ENCODE assay signal across 21 mouse cellular contexts in the genomic region with DNA sequence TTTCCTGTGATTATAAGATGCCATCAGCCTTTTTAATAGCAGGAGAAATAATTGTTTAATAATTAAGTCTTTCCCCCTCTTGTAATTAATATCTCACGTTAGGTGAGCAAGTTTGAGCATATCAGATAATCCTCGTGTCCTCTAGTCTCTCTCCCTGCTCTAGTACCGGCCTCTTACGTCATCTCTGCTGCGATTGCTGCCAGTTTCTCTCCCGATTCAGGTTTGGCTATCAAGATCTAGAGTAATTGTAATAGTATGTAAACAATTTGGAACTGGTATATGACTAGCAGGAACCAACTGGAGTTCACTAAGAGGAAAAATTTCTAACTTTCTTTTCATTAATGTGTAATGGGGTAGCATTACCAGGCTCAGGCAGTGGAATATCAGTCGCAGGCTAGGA. TPM values are rescaled to one million over a fixed set of nuclear protein-coding genes. Genes with fewer than 3 reads are reported as not detected.
"Had no signal": no experiment of that assay in that cellular context is flagged by ENCODE, and none has a peak within 500 bp of the region (broad histone marks: within the 10 kb centered on the region; RNA-seq: fewer than 3 reads in every experiment).

No protein-coding gene starts in this region.

- H3K4me3 ChIP-seq: kidney, embryonic 15.5 days; left cerebral cortex, adult 2 months; liver, embryonic 15.5 days; lung, embryonic 15.5 days had no signal

- H3K27ac ChIP-seq: kidney, embryonic 15.5 days; left cerebral cortex, adult 2 months; liver, embryonic 15.5 days; lung, embryonic 15.5 days; macrophage had no signal

- H3K4me2 ChIP-seq: kidney, embryonic 15.5 days; liver, embryonic 11.5 days; liver, embryonic 15.5 days; lung, embryonic 15.5 days had no signal

- H3K36me3 ChIP-seq: kidney, embryonic 15.5 days; liver, embryonic 15.5 days; lung, embryonic 15.5 days had no signal

- DNase-seq: kidney, adult 2 months; kidney, postnatal 10 days; kidney, postnatal 36 days; layer of hippocampus, postnatal 36 days; lung, postnatal 14 days; midbrain, embryonic 14.5 days; thymus, adult 2 months; thymus, postnatal 14 days; thymus, postnatal 4 days had no signal

- H3K9ac ChIP-seq: kidney, embryonic 15.5 days; liver, embryonic 15.5 days; lung, embryonic 15.5 days had no signal

- H3K4me1 ChIP-seq: lung, embryonic 15.5 days had no signal

- H3K9me3 ChIP-seq: kidney, embryonic 15.5 days; liver, embryonic 15.5 days; lung, embryonic 15.5 days had no signal

- H3K27me3 ChIP-seq: kidney, embryonic 15.5 days; liver, embryonic 15.5 days; lung, embryonic 15.5 days had no signal

RNA-seq across cellular contexts. Expression of a gene that starts 54.1 kb away (rescaled TPM):
- total RNA-seq: layer of hippocampus, postnatal 36 days; left cerebral cortex, adult 2 months; left cerebral cortex, postnatal 36 days; megakaryocyte, adult 5-6 weeks; midbrain, postnatal 0 days had no signal
- polyA plus RNA-seq: kidney, adult 2 months; liver, embryonic 11.5 days; liver, embryonic 15.5 days; lung, embryonic 15.5 days; midbrain, embryonic 14.5 days; small intestine, adult 2 months; spleen, adult 2 months; stomach, embryonic 16.5 days; thymus, adult 2 months had no signal
